Mouse (Mus musculus) kidney, embryonic 15.5 days (tissue): ENCODE data around the gene 9230104L09Rik. TPM values are rescaled to one million over a fixed set of nuclear protein-coding genes. Genes with fewer than 3 reads are reported as not detected.

Experiments used
- ATAC-seq: fragments of 200-750 bp; cut with Nextera tagmentation; replicated peaks from 2 replicates; pipeline ENCODE4 v1.8.0; 2017; ENCODE audit warnings: moderate TSS enrichment; ENCODE audit not compliant: low FRiP score
- H3K27ac ChIP-seq: fragments of 300-500 bp; sonication (generic); 2 replicates; pipeline ENCODE4 v1.5.1; 2015; ENCODE audit warnings: mild to moderate bottlenecking, inconsistent platforms
- H3K27me3 ChIP-seq: fragments of 300-500 bp; sonication (generic); 2 replicates; pipeline ENCODE4 v1.6.1; 2015; ENCODE audit warnings: inconsistent platforms
- H3K36me3 ChIP-seq: fragments of 300-500 bp; sonication (generic); 2 replicates; pipeline ENCODE4 v1.6.1; 2015; ENCODE audit warnings: inconsistent platforms
- H3K4me1 ChIP-seq: fragments of 300-500 bp; sonication (generic); 2 replicates; pipeline ENCODE4 v1.6.1; 2015; ENCODE audit warnings: inconsistent platforms
- H3K4me2 ChIP-seq: fragments of 300-500 bp; sonication (generic); 2 replicates; pipeline ENCODE4 v1.6.1; 2015; ENCODE audit warnings: moderate library complexity, mild to moderate bottlenecking, inconsistent platforms
- H3K4me3 ChIP-seq: fragments of 300-500 bp; sonication (generic); replicated peaks from 2 replicates; pipeline ENCODE4 v1.5.1; 2015; ENCODE audit warnings: mild to moderate bottlenecking, inconsistent platforms
- H3K9ac ChIP-seq: fragments of 300-500 bp; sonication (generic); 2 replicates; pipeline ENCODE4 v1.6.1; 2015; ENCODE audit warnings: mild to moderate bottlenecking, inconsistent platforms
- H3K9me3 ChIP-seq: fragments of 300-500 bp; sonication (generic); replicated peaks from 2 replicates; pipeline ENCODE4 v1.6.1; 2016; ENCODE audit warnings: inconsistent platforms
- WGBS: fragments of 180-500 bp; shearing (Covaris S2); methylation state at CpG from one replicate; pipeline ENCODE4 v1.1.7; 2015; ENCODE audit warnings: mixed read lengths; 5-methylcytosine and 5-hydroxymethylcytosine counted together
- polyA plus RNA-seq: library from polyadenylated mRNA; unstranded; fragments of >200 nt; fragmentation: Nextera tagmentation; extraction: Ambion mirVana; gene quantifications from 2 replicates; pipeline ENCODE4 v1.2.1, GENCODE M21; 2015

Gene 9230104L09Rik
- polyA plus RNA-seq, 1 experiment from 2014 or later, result not detected

GRCm38 (mm10) chr2:148877016-148877770 lies 12.4 kb upstream of the 9230104L09Rik start:
- no peak overlapping the region for H3K9ac ChIP-seq
- H3K27me3 ChIP-seq, result no peaks in the 10 kb centered on the region
- no peak for ATAC-seq
- H3K4me2 ChIP-seq, result no peak overlapping the region
- WGBS, result 52% methylated on average over 3 of the region's 3 CpGs
- no peaks in the 10 kb centered on the region for H3K9me3 ChIP-seq
- peaks cover 39% of the 10 kb centered on the region for H3K4me1 ChIP-seq
- H3K4me3 ChIP-seq, result no peak overlapping the region
- H3K27ac ChIP-seq, result 0 out of 2 replicates have a peak overlapping the region, but pooled peaks have one; percentile 13
- peaks cover 7% of the 10 kb centered on the region for H3K36me3 ChIP-seq

GRCm38 (mm10) chr2:148875335-148875811 lies 10.5 kb upstream of the 9230104L09Rik start, which contains the start of gene Cst3:
Gene Cst3, minus strand, starts transcription at chr2:148875692.
- Histone ChIP-seq H3K9ac (peak within 1 kb of the TSS; percentile 78), H3K36me3 (peaks cover 22% of the 10 kb centered on the region), H3K4me2 (peak within 1 kb of the TSS; percentile 72), H3K27ac (peak within 1 kb of the TSS; percentile 95), H3K4me1 (peaks cover 39% of the 10 kb centered on the region), H3K9me3 (no peaks in the 10 kb centered on the region), H3K4me3 (peak within 1 kb of the TSS; percentile 82), H3K27me3 (no peaks in the 10 kb centered on the region)
- WGBS, result under 1% methylated on average over 19 of the region's 19 CpGs
- ATAC-seq, result peak; percentile 98

DNA sequence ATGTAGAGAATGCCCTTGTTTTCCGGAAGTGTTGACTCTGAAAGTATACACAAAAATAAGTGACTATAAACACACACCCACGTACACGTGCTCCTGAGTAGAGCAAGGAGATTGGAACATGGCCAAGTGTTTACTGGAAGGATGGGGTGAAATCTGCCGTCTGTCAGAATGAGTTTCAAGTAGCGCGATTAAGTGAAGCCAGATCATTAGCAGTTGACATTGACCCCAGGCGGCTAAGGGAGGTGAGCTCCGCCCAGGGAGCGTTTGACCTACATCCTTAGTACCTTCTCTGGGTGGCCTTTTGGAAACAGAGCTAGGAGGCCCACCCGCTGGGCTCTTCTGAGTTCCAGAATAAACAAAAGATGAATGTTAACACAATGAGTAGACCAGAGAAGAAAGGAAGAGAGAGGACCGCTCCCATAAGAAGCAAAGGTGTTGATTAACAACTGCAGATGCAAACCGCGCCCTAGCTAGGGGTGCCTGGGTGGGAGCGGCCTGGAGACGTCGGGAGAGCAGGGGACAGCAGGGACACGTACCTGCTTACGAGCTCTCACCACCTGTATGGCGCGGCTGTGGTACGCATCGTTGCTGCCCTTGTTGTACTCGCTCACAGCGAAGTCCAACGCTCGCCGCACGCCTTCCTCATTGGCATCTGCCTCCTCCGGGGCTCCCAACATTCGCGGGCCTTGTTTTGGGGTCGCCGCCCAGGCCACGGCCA lies 9.9 kb upstream of the 9230104L09Rik start:
- WGBS, result under 1% methylated on average over 34 of the region's 34 CpGs
- Histone ChIP-seq H3K9ac (peak overlapping the region; percentile 78), H3K4me2 (peak overlapping the region; percentile 72), H3K4me3 (peak overlapping the region; percentile 82), H3K36me3 (peaks cover 23% of the 10 kb centered on the region), H3K27ac (peak overlapping the region; percentile 95), H3K27me3 (no peaks in the 10 kb centered on the region), H3K4me1 (peaks cover 39% of the 10 kb centered on the region), H3K9me3 (no peaks in the 10 kb centered on the region)
- peak; percentile 73 for ATAC-seq

DNA sequence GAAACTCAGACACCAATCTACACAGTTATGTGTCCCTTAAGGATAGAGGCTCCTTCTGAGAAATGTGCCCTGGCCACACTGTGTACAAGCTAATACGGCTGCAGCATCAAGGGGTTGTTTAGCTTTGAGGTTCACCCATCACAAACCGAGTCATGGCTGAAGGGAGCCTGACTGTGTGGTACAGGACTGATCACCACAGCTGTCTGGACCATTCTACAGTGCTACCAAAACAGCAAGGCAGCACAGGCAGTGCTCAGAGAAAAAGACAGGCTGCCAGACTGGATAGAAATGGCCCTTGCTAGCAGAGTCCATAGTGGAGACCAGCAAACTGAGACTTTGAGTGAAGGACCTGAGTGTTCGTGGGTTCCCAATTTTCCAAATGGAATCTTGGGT lies 9.4 kb upstream of the 9230104L09Rik start:
- Histone ChIP-seq H3K4me3 (peak overlapping the region; percentile 82), H3K9ac (peak overlapping the region; percentile 78), H3K27me3 (no peaks in the 10 kb centered on the region), H3K9me3 (no peaks in the 10 kb centered on the region), H3K27ac (no peak overlapping the region), H3K4me1 (peaks cover 38% of the 10 kb centered on the region), H3K36me3 (peaks cover 23% of the 10 kb centered on the region), H3K4me2 (peak overlapping the region; percentile 72)
- no peak for ATAC-seq
- WGBS, result 43% methylated on average over 3 of the region's 3 CpGs

DNA sequence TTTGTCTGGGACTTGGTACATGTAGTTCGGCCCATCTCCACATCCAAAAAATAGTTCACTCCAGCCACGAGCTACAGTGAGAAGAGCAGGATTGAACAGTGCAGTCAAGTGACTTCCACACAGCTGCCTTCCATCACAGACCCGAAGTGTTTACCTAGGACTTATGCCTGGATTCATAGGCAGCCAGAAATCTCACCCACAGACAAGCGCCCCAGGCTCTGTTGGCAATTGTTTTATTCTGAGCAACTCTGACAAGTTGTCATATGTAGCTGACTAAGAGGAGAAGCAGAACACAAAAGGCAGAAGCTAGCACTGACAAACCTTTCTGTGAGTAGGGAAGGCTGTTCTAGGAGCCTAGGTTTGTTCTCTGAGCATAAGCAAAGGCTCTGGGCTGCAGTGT lies 8.0 kb upstream of the 9230104L09Rik start:
- 63% methylated on average over 4 of the region's 4 CpGs for WGBS
- Histone ChIP-seq H3K27me3 (no peaks in the 10 kb centered on the region), H3K4me1 (peaks cover 30% of the 10 kb centered on the region), H3K27ac (0 out of 2 replicates have a peak overlapping the region, but pooled peaks have one; percentile 14), H3K9me3 (no peaks in the 10 kb centered on the region), H3K4me3 (peak overlapping the region; percentile 82; the same call in 1 of the 2 replicates), H3K4me2 (peak overlapping the region; percentile 72), H3K9ac (no peak overlapping the region), H3K36me3 (peaks cover 23% of the 10 kb centered on the region)
- no peak for ATAC-seq

GRCm38 (mm10) chr2:148870526-148870925 lies 5.7 kb upstream of the 9230104L09Rik start:
- H3K27ac ChIP-seq, result no peak overlapping the region
- H3K4me1 ChIP-seq, result peaks cover 22% of the 10 kb centered on the region
- 93% methylated on average over 3 of the region's 3 CpGs for WGBS
- H3K4me2 ChIP-seq, result no peak overlapping the region
- no peak overlapping the region for H3K9ac ChIP-seq
- no peaks in the 10 kb centered on the region for H3K9me3 ChIP-seq
- H3K27me3 ChIP-seq, result no peaks in the 10 kb centered on the region
- peaks cover 23% of the 10 kb centered on the region for H3K36me3 ChIP-seq
- H3K4me3 ChIP-seq, result no peak overlapping the region
- ATAC-seq, result no peak

GRCm38 (mm10) chr2:148868959-148869358 lies 4.1 kb upstream of the 9230104L09Rik start:
- no peaks in the 10 kb centered on the region for H3K27me3 ChIP-seq
- no peak overlapping the region for H3K27ac ChIP-seq
- ATAC-seq, result no peak
- no peaks in the 10 kb centered on the region for H3K9me3 ChIP-seq
- no peak overlapping the region for H3K4me2 ChIP-seq
- WGBS, result 63% methylated on average over 1 of the region's 1 CpGs
- peaks cover 16% of the 10 kb centered on the region for H3K4me1 ChIP-seq
- H3K4me3 ChIP-seq, result no peak overlapping the region
- H3K9ac ChIP-seq, result no peak overlapping the region
- H3K36me3 ChIP-seq, result peaks cover 23% of the 10 kb centered on the region

DNA sequence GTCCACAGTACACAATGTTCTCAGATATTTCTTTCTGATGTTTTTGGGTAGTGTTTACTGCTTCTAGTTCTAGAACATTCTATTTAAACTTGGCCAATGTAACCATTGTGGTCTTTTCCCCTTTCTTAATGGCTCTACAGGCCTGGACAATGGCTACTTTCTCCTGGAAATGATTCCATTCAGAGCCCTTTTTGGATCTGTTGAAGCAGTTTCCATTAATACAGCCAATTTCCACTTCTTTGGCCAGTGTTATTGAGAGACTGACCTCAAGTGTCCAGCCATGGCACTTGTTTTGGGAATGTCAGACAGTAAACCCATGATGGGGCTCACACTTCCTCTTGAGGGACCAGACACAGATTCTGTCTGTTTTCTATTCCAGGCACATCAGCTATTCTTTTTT lies 3.1 kb downstream of the 9230104L09Rik start:
- H3K9ac ChIP-seq, result no peak overlapping the region
- ATAC-seq, result no peak

DNA sequence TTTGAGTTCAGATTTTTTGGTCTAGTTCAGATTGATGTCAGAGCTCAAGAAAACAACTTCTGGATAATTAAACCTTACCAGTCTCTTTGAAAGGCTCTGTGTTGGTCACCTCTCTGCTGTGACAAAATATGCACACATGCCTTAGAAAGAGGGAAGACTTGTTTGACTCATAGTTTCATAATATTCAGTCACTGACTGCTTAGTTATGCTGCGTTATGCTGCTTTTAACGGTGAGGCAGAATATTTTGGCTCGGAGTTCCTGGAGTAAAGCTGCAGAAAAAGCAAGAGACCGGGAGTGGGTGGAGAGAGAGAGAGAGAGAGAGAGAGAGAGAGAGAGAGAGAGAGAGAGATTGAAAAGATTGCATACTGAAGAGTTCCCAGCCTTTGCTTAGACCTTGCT lies 3.8 kb downstream of the 9230104L09Rik start:
- Histone ChIP-seq H3K4me1 (no peaks in the 10 kb centered on the region), H3K27me3 (no peaks in the 10 kb centered on the region), H3K9me3 (no peaks in the 10 kb centered on the region), H3K9ac (no peak overlapping the region), H3K4me2 (no peak overlapping the region), H3K36me3 (no peaks in the 10 kb centered on the region), H3K27ac (no peak overlapping the region), H3K4me3 (no peak overlapping the region)
- WGBS, result 84% methylated on average over 4 of the region's 4 CpGs
- ATAC-seq, result no peak

More for the DNA sequence above, 3.1 kb downstream of the 9230104L09Rik start:
- no peaks in the 10 kb centered on the region for H3K9me3 ChIP-seq
- H3K27me3 ChIP-seq, result no peaks in the 10 kb centered on the region
- H3K4me1 ChIP-seq, result no peaks in the 10 kb centered on the region
- H3K4me3 ChIP-seq, result no peak overlapping the region
- H3K27ac ChIP-seq, result no peak overlapping the region
- H3K36me3 ChIP-seq, result no peaks in the 10 kb centered on the region
- H3K4me2 ChIP-seq, result no peak overlapping the region

DNA sequence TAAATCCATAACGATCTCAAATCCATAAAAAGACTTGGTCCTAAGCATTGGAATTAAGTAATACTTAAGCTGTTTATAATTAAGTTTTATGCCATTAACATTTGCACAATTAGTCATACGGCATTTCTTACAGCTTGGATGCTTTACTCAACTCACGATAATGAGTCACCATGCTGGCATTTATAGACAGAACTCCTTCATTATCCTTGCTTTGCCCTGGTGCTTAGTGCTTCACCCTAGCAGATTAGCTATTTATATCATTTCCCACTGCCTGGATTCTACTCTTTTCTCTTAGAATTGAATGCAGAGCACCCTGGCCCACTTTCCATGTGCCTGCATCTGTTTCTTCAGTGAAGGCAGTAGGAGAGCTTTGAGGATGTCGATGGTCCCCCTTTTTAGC lies 7.3 kb downstream of the 9230104L09Rik start:
- no peaks in the 10 kb centered on the region for H3K36me3 ChIP-seq
- ATAC-seq, result no peak
- H3K9me3 ChIP-seq, result no peaks in the 10 kb centered on the region
- H3K4me2 ChIP-seq, result no peak overlapping the region
- 89% methylated on average over 4 of the region's 4 CpGs for WGBS
- H3K27ac ChIP-seq, result no peak overlapping the region
- H3K4me3 ChIP-seq, result no peak overlapping the region
- H3K4me1 ChIP-seq, result no peaks in the 10 kb centered on the region
- no peaks in the 10 kb centered on the region for H3K27me3 ChIP-seq
- H3K9ac ChIP-seq, result no peak overlapping the region

- Histone ChIP-seq H3K27ac (no peak overlapping the region), H3K9me3 (no peaks in the 10 kb centered on the region), H3K4me3 (no peak overlapping the region), H3K4me1 (no peaks in the 10 kb centered on the region), H3K36me3 (no peaks in the 10 kb centered on the region), H3K4me2 (no peak overlapping the region), H3K9ac (no peak overlapping the region), H3K27me3 (no peaks in the 10 kb centered on the region)
- 68% methylated on average over 8 of the region's 8 CpGs for WGBS
- no peak for ATAC-seq
Measured at GRCm38 (mm10) chr2:148856630-148857400, 8.0 kb downstream of the 9230104L09Rik start.
